Mouse (Mus musculus) spleen, postnatal 36 days (tissue): ENCODE measurements around the gene Btbd3.
"Not testable (repeated sequence)": the region's sequence is repeated elsewhere in the genome, so short reads cannot be mapped to it uniquely, and the experiment has no call there.

Source experiments
- DNase-seq, 2 experiments: peaks; one replicate each; pipeline ENCODE4 v3.0.0; 2022; ENCODE audit warnings: low spot score in 2 of 2, mixed read lengths in 1 of 2

The Btbd3 gene

DNA sequence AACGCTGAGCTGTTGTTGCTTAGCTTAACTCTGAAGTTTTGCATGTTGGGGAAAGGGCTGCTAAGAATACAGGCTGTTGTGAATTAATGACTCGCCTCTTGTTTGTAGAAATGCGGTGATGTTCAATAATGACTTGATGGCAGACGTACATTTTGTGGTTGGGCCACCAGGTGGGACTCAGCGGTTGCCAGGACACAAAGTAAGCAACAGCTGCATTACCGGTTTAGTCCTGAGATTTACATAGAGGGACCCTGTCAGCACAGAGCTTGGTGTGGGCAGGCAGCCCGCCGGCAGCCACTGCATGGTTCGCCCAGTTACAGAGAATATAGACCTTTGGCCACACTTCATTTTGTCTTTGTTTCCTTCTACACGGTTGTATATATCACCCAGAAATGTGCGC lies 23.3 kb downstream of the Btbd3 start:
- DNase-seq: no peak

DNA sequence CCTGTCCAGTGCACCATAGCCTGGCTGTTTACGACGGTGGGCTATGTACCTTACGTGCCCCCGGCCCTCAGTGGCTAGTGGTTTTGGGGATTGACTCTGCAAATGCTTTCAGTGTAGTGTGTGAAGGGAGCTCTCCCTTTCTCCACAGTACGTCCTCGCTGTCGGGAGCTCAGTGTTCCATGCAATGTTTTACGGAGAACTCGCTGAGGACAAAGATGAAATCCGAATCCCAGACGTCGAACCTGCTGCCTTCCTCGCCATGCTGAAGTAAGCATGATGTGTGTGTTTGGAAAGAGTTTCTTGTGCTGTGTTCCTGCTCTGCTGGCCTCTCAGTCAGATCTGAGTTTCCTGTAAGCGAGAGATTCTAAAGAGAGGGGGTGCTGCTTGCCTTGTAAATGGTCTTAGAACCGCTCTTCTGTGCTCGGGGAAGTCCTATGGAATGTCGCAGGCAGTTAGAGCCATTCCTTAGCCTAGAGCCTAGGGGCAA lies 23.9 kb downstream of the Btbd3 start:
- no peak for DNase-seq

DNA sequence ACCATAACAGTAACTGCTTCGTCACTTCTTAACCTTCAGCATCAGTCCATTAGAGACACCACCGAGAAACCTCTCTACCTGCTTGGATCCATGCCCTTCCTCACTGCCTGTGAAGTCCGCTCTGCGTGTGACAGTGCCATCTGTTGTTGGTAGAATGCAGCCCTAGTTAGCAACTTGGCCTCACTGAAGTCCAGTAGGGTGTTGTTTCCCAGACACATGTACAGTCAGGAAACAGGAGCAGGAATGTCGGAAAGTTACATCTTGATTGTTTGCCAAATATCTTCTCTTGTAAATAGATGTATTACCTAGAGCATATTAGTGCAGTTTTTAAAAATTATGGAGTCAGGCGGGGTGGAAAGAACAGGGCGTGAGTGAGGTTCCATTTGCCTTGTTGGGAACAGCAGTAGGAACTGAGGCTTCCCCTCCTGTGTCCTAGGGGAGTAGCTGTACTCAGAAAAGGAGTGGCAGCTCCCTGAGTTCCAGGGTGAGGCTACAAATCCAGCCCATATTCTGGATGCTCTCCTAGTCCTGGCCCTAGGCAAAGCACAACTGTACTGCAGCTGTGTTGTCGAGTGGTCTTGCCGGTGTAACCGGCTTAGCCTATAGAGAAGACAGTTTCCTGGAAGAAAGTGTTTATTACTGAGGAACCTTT lies 25.3 kb downstream of the Btbd3 start:
- DNase-seq: no peak

DNA sequence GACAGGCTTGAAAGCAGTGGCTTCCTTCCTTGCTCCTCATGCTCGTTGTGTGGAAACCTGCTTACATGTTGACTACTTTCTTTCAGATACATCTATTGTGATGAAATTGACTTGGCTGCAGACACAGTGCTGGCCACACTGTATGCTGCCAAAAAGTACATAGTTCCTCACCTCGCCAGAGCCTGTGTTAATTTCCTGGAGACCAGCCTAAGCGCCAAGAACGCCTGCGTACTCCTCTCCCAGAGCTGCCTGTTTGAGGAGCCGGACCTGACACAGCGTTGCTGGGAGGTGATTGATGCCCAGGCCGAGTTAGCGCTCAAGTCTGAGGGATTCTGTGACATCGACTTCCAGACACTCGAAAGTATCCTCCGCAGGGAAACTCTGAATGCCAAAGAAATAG lies 27.0 kb downstream of the Btbd3 start:
- no peak for DNase-seq

DNA sequence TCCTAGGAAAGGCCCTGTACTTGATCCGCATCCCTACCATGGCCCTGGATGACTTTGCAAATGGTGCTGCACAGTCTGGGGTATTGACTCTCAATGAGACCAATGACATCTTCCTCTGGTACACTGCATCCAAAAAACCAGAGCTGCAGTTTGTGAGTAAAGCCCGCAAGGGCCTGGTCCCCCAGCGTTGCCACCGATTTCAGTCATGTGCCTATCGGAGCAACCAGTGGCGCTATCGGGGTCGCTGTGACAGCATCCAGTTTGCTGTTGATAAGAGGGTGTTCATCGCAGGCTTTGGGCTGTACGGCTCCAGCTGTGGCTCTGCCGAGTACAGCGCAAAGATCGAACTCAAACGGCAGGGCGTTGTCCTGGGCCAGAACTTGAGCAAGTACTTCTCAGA lies 27.5 kb downstream of the Btbd3 start:
- no peak for DNase-seq

DNA sequence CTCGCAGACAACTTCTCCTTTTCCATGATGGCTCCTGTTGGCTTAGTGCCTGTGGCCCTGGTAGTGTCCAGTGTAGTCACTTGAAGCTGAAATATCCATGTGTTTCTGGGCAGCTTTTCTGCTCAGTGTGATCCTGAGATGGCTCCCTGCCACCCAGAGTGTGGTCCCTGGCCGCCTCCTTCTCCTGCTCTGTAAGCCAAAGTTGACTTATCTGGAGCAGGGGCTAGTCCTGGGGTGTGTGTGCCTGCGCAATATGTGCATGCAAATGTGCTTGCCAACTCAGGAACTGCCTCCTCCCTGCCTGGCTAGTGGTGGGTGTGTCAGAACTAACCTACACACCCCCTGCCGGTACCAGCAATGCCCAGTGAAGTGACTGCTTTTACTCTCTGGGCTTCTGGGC lies 29.4 kb downstream of the Btbd3 start:
- DNase-seq: no peak

DNA sequence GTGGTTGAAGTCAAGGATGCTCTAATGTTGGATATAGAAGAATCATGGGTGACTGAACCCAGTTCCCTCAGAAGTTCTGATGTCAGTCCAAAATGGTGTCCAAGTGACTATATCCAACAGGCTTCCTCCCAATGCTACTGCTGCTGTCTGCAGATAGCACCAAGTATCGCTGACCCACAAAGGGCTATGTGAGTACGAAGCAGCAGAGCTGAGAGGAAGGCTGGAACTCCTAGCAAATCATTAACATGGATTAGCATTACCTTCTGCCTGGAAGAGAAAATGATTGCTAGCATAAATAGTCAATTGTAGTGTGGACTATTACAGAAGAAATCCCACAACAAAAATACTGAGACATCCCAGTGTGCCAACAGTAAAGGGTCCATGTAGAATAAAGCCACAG lies 33.8 kb downstream of the Btbd3 start:
- no peak for DNase-seq

DNA sequence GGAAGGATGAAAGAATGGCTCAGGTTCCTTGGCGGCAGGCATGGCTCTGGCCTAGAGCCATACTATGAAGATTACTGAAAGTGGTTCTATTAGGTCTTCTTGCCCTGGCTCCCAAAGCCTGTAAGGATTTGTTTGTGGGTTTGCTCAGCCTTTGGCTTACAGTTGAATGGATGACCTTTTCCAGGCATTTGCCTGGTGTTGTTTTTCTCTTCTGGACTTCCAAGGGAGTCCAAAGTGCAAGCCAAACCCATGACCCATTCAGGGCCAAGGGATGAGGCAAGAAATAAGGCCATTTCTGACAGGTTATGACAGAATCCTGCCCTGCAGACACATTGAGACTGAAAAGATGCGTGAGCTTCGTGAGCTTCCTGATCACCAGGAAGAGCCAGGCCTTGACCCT lies 37.9 kb downstream of the Btbd3 start:
- no peak for DNase-seq

DNA sequence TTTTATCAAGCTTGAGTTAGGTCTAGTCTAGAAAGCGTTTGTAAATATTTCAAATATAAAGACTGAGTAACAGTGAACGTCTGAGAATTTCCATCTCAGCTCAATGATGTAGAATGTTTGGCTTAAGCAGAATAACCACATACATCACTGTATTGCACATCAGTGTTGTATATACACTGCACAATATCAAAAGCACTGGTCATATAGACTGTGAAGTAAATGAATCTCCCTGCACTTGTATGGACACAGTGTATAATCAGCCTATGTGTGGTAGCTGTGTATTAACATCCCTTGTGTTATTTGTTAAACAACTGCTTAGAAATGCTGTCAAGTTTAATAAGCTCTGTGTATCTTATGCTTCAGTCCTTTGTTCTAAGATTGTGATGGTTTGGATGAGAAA lies 49.9 kb downstream of the Btbd3 start:
- DNase-seq: no peak

DNA sequence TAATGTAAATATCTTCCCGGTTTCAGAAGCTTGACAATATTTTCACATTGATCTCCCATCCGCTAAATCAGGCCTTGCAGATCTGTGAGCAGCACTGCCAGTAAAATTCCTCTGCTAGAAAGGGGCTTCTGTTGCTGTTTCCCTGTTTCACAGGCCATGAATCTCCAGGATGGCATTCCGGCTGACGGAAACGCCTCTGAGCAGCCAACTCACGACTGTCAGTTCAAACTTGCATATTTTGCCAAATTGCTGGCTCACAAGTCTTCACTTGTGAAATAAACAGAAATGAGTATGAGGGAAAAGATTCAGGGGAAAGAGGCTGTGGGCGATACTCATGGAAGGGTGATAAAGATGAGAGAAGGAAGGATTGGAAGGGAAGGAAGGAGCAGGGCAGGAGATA lies 59.3 kb downstream of the Btbd3 start:
- DNase-seq: no peak

DNA sequence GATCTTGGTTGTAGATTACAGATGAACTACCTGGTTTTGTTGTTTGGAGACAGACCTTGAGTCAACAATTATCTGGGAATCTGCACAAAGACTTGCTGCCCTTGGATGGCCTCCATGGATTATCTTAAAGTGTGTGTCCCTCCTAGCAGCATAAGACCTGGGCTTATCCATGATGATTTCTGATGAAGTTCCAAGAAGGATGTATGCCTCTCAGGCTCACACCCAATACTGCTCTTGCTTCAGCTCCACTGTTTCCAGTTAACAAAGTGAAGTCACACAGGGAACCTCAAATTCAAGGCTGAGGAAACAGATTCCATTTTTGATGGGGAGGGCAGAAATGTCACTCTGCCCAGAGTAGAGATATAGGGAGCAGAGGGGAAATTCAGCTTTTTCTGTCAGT lies 64.0 kb downstream of the Btbd3 start:
- DNase-seq: no peak

DNA sequence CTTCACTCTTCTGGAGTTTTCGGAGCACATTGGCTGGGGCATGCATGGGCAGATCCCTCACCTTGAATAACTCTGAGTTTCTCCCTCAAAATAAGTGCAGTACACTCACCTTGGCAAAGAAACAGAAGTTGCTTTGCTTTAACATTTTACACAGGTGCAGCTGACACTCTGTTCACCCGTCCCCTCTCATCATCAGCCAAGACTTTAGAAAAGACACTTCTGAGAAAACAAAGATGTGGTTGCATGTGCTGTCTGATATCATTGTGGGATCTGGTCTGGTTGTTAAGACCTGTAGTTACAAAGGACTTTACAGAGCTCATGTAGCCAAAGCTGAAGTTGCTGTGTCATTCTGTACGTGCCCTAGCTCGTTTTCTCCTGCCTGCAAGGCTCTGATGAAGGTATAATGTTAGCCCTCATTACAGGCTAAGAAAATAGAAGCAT lies 64.7 kb downstream of the Btbd3 start:
- no peak for DNase-seq

DNA sequence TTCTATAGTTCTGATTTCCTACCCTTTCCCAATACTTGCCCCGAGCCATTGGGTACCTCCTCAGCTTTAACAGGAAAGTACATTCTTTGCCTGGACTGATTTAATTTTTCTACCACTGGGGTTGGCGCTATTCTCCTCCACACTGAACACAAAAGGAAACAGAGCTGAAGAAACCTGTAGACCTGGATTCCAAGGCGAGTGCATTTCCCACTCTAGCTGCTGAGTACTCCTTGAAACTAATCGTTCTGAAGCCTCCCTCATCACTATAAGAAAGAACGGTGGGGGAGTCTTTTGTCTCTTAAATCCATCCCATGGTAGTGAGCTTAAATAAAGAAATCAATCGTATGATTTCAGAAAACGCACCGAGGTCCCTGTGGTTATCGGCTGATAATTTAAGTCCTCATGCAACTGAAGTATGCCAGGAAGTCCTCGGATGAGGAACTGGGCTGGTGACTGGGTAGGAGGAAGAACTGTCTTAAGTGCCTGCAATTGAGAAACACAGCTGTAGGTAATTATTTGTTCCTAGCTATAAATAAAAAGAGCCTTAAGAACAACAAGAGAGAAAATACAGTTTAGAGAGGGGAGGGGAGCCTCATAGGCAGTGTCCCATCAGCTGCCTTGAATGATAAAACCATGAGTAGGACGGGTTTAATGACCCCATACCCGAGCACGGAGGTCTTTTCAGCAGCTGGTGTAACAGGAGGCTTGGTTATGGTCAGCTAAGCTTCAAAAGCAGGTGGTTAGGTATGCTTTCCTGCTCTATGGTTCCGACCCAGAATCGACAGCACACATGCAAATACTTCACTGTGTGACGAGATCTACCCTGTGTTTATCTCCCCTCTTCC lies 66.1 kb downstream of the Btbd3 start:
- DNase-seq: no peak

DNA sequence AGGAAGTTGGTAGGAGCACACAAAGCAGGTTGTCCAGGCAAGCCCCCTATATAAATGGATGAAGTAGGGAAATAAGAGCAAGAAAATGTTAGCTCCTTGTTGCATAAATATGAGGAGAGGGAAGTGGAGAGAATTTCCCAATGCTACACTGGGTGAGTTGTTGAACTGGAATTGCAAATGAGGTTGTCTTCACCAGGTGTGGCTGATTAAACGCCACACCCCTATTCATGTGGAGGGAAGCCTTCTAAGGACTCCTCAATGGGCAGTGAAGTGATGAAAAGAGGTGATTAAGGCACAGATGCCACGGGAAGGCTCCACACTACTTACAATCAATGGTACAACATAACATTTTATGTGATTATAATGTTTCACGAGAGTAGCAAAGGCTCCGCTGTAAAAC lies 70.0 kb downstream of the Btbd3 start:
- DNase-seq: no peak

DNA sequence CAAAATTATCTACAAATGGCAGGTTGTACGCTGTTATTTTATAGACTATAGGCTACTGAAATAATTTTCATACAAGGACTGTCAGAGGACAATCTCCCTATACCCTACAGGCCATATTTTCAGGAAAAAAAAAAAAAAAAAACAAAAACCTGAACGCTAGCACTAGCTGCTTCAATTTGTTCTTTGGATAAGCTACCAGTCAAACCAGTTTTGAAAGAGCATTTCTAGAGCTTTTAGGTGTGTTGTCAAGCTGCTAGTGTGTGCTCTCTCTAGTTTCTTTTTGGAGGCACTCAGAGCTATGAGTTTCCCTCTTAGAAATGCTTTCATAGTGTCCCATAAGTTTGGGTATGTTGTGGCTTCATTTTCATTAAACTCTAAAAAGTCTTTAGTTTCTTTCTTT lies 77.8 kb downstream of the Btbd3 start:
- not testable (repeated sequence) for DNase-seq

DNA sequence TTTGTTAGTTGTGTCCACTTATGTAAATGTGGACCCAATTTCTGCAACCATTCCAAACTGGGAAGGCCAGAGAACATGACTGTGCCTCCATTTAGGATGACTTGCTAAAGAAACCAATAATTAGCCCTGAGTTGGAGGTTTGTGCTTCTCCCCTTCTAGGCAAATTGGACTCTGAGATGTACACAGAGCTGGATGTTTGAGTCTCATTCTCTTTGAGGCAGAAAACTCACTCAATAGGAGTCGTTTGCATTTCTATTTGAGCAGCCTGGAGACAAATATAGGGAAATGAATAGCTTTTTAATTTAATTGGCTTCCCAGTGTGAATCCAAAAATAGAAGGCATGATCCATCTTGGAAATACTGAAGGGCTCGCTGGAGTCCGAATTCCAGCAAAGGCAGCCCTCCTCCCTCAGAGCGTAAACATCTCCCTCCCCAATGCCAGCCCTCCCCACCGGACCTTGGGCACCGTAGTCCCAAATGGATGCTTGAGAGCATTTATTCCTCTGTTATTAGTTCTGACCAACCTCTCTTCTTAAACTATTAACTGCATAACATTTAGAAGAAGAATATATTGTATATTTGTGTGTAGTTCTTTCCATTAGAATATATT lies 81.6 kb downstream of the Btbd3 start:
- no peak for DNase-seq

DNA sequence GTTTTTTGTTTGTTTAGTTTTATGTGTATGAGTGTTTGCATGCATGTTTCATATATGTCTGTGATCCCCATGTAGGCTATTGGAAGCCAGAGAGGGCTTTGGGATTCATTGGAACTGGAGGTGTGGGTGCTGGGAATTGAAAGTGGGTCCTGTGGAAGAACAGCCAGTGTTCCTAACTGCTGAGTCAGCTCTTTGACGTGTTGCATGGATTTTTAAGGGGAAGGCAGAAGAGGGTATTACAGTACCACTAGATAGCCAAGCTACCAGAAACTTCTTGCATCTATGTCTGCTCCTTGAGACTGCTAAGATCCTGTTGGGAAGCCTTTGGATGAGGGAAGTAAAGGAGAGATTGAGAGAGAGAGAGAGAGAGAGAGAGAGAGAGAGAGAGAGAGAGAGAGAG lies 82.2 kb downstream of the Btbd3 start:
- no peak for DNase-seq

DNA sequence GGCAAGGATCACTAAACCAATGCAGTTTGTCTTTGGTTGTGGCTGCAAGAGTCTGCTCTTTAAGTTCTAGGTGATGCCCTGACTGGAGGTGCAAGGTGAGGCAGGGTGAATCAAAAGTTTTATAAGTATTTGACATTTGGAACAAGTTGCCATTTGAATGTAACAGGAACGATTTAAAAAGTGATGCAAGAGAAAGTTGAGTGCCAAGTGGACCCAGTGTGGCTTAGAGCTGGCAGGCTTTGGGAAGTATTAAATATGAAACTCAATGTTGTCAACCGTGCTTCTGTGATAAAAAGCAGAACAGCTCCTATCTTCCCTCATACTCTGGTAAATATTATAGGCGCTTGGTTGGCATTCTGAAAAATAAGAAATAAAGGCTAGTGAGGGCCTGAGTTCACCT lies 99.0 kb downstream of the Btbd3 start:
- no peak for DNase-seq

DNA sequence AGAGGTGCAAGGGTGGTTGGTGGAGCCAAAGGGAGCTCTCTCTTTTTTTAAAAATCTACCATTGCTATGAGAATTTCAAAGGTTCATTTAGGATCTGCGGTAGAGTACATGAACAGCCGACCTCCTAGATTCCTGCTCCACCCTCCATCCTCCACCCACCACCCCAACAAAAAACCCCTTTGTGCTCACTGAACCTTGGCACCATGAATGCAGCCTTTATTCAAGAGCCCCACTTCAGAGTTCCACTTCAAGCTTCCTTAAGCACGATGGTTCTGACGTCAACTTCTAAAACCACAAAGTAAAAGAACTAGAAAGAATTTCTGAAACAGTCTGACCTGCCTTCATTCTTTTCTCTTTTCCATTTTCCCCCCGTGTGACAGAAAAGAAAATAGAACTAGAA lies 106.1 kb downstream of the Btbd3 start:
- DNase-seq: no peak

DNA sequence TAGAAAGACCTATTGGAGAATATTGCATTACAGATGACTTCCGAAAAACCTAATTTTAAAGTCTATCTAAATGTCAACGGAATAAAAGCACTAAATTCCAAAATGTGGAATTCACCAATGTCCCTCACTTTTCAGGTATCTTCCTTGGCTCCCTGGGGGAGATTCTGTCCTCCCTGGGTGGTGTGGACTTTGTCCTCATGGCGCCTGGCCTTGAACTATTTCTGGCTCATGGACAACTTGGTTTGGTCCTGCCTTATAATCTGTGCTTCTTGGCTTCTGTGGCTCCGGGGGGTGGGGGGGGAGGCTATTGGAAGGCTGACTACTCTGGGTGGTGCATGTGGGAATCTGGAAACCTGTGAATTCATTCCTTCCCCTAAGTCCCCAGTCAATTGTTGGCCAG lies 109.0 kb downstream of the Btbd3 start:
- DNase-seq: no peak

DNA sequence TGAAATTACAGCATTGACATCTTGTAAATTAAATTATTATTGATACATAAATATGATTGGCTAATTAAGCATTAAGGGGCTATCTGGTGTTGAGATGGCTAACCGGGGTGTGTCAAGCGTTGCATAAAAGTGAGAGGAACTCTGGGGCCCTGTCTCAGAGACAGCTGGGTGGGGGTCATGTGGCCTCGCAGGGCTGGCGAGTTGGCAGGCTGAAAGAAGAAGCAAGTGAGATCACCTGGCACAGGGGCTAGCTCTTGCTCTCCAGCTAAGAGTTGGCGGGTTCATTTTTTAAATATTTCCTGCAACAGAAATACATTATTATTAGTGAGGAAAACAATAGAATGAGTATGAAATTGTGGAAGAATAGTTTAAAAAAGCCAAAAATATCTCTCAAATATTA lies 118.2 kb downstream of the Btbd3 start:
- no peak for DNase-seq

DNA sequence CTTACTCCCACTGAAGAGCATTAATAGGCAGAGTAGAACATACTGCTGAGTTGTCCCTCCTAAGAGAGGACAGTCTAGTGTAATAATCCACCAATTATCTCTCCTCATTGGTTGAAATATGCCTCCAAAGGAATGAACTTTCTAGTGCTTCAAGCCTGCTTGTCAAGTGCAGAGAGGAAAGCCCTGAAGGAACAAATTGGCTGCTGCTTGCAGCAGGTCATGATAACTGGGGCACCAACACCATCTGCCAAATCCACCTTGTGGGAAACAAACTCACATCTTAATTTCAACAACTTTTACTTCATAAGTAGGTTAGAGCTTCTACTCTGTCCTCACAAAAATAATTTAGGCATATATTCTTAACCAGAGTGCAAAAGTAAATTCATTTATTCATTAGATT lies 122.5 kb downstream of the Btbd3 start:
- DNase-seq: no peak

DNA sequence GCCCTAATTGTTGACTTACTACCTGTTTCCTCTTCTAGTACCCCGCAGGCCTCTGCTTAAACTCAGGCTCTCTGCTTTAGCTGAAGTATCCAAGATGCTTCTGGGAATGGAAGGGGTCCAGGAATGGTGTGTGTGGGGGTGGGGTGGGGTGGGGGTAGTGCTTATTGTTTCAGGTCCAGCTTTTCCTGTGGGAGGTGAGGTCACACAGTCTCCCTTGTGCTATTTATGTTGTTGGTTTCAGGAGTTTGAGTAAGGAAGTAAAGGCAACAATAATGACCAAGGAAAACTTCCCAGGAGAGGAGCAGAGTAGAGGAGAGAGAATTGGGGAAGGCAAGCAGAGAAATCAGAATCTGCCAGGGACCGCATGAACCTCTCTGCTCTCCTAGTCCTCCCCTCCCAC lies 128.4 kb downstream of the Btbd3 start:
- DNase-seq: no peak
